ENCODE assay signal across 38 mouse cellular contexts in the genomic region with DNA sequence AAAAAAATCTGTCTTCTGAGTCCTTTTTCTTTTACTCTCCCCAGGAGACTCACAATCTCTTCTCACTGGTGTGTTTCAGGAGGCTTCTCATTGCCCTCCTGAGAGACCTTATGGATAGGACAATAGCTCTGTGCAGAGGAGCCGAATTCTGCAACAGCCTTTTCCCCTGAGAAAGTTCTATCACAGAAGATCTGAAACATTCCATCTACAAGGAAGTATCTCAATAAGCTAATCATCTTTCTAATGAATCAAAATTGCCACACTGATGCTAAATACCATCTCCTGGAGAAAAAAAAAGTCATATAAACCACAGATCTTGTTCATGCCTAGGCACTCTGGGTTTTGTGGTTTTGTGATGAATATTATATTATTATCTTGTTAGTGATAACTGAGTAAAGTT. TPM values are rescaled to one million over a fixed set of nuclear protein-coding genes. Genes with fewer than 3 reads are reported as not detected.
"Had no signal": no experiment of that assay in that cellular context is flagged by ENCODE, and none has a peak within 500 bp of the region (broad histone marks: within the 10 kb centered on the region; RNA-seq: fewer than 3 reads in every experiment).

A gene (minus strand): TSS at position 101 of the 400 bp plus-strand sequence.

- H3K27ac ChIP-seq: embryonic facial prominence, embryonic 10.5 days; embryonic facial prominence, embryonic 12.5 days; embryonic facial prominence, embryonic 13.5 days; embryonic facial prominence, embryonic 15.5 days; forebrain, embryonic 10.5 days; forebrain, embryonic 12.5 days; forebrain, embryonic 13.5 days; forebrain, embryonic 15.5 days; gastrocnemius, adult 2 months; heart, adult 2 months had no signal

- H3K4me3 ChIP-seq: embryonic facial prominence, embryonic 10.5 days; embryonic facial prominence, embryonic 12.5 days; embryonic facial prominence, embryonic 13.5 days; embryonic facial prominence, embryonic 15.5 days; erythroblast, embryonic 14.5 days; forebrain, embryonic 10.5 days; forebrain, embryonic 12.5 days; forebrain, embryonic 13.5 days; forebrain, embryonic 15.5 days; gastrocnemius, adult 2 months; heart, adult 2 months had no signal

- H3K4me1 ChIP-seq: embryonic facial prominence, embryonic 10.5 days; embryonic facial prominence, embryonic 12.5 days; embryonic facial prominence, embryonic 13.5 days; embryonic facial prominence, embryonic 15.5 days; forebrain, embryonic 10.5 days; forebrain, embryonic 12.5 days; forebrain, embryonic 13.5 days; forebrain, embryonic 15.5 days had no signal

- H3K9me3 ChIP-seq: embryonic facial prominence, embryonic 13.5 days; embryonic facial prominence, embryonic 15.5 days; forebrain, embryonic 10.5 days; forebrain, embryonic 12.5 days; forebrain, embryonic 13.5 days had no signal

- H3K27me3 ChIP-seq: embryonic facial prominence, embryonic 12.5 days; embryonic facial prominence, embryonic 13.5 days; embryonic facial prominence, embryonic 15.5 days; forebrain, embryonic 12.5 days; forebrain, embryonic 13.5 days; forebrain, embryonic 15.5 days had no signal

- DNase-seq: cerebellum, adult 9-10 months; cerebellum, adult 9-11 months; cerebellum, postnatal 10 days; cerebellum, postnatal 14 days; cerebellum, postnatal 25 days; cerebellum, postnatal 36 days; embryo, embryonic 11 days; forebrain, postnatal 0 days; gastrocnemius, adult 2 months; gastrocnemius, postnatal 10 days; gastrocnemius, postnatal 14 days; gastrocnemius, postnatal 25 days; gastrocnemius, postnatal 36 days; heart, adult 11 months; heart, adult 18-20 months; heart, adult 2 months had no signal

- H3K36me3 ChIP-seq: embryonic facial prominence, embryonic 10.5 days; embryonic facial prominence, embryonic 12.5 days; embryonic facial prominence, embryonic 13.5 days; embryonic facial prominence, embryonic 15.5 days; forebrain, embryonic 10.5 days; forebrain, embryonic 12.5 days; forebrain, embryonic 15.5 days had no signal

- H3K9ac ChIP-seq: embryonic facial prominence, embryonic 12.5 days; embryonic facial prominence, embryonic 13.5 days; embryonic facial prominence, embryonic 15.5 days; forebrain, embryonic 12.5 days; forebrain, embryonic 13.5 days; forebrain, embryonic 15.5 days; forebrain, postnatal 0 days had no signal

RNA-seq across cellular contexts. Expression of the gene that starts here (rescaled TPM):
- total RNA-seq: common myeloid progenitor, adult 5-6 weeks; forebrain, postnatal 0 days; gastrocnemius, adult 18-20 months; gastrocnemius, adult 2 months; gastrocnemius, adult 8-10 months; gastrocnemius, postnatal 10 days; gastrocnemius, postnatal 14 days; gastrocnemius, postnatal 25 days; gastrocnemius, postnatal 36 days; gastrocnemius, postnatal 4 days; granulocyte monocyte progenitor cell, adult 5-6 weeks; heart, adult 18-20 months; heart, adult 2 months; heart, adult 8-10 months had no signal
- polyA plus RNA-seq: cortical plate, adult 2 months; embryonic facial prominence, embryonic 10.5 days; embryonic facial prominence, embryonic 11.5 days; embryonic facial prominence, embryonic 12.5 days; embryonic facial prominence, embryonic 13.5 days; embryonic facial prominence, embryonic 14.5 days; embryonic facial prominence, embryonic 15.5 days; erythroblast, embryonic 14.5 days; forebrain, embryonic 10.5 days; forebrain, embryonic 11.5 days; forebrain, embryonic 13.5 days; forebrain, embryonic 14.5 days; forebrain, embryonic 15.5 days; forebrain, embryonic 16.5 days; forebrain, postnatal 0 days; gonadal fat pad, adult 2 months; heart, adult 2 months had no signal
